Mouse (Mus musculus): ENCODE measurements around the gene Tada2a. TPM values are rescaled to one million over a fixed set of nuclear protein-coding genes. Genes with fewer than 3 reads are reported as not detected.

Gene Tada2a
- polyA plus RNA-seq, 1 experiment from 2014 or later, result 6.9 TPM

GRCm38 (mm10) chr11:84107137-84107536 lies 22.3 kb downstream of the Tada2a start:
- no peak overlapping the region for H3K4me2 ChIP-seq
- peaks cover 77% of the 10 kb centered on the region for H3K36me3 ChIP-seq (replicated peaks)
- no peaks in the 10 kb centered on the region for H3K9me3 ChIP-seq (replicated peaks)
- no peak for ATAC-seq (ENCODE audit: insufficient read depth)
- H3K4me1 ChIP-seq (replicated peaks), result no peaks in the 10 kb centered on the region
- WGBS (ENCODE audit: insufficient replicate concordance), result 57% methylated on average over 2 of the region's 2 CpGs
- H3K27ac ChIP-seq (replicated peaks), result no peak overlapping the region
- no peak overlapping the region for H3K9ac ChIP-seq
- no peaks in the 10 kb centered on the region for H3K27me3 ChIP-seq
- H3K4me3 ChIP-seq (replicated peaks), result no peak overlapping the region

- Histone ChIP-seq H3K4me3 (replicated peaks) (no peak overlapping the region), H3K9ac (no peak overlapping the region), H3K36me3 (replicated peaks) (peaks cover 68% of the 10 kb centered on the region), H3K27me3 (no peaks in the 10 kb centered on the region), H3K4me1 (replicated peaks) (no peaks in the 10 kb centered on the region), H3K4me2 (no peak overlapping the region), H3K9me3 (replicated peaks) (no peaks in the 10 kb centered on the region), H3K27ac (replicated peaks) (no peak overlapping the region)
- ATAC-seq (ENCODE audit: insufficient read depth), result no peak
- WGBS (ENCODE audit: insufficient replicate concordance), result 86% methylated on average over 6 of the region's 6 CpGs
These were observed 25.4 kb downstream of the Tada2a start for GRCm38 (mm10) chr11:84104036-84104435.

- Histone ChIP-seq H3K27ac (replicated peaks) (no peak overlapping the region), H3K36me3 (replicated peaks) (peaks cover 48% of the 10 kb centered on the region), H3K4me3 (replicated peaks) (no peak overlapping the region), H3K4me2 (no peak overlapping the region), H3K4me1 (replicated peaks) (no peaks in the 10 kb centered on the region), H3K27me3 (no peaks in the 10 kb centered on the region), H3K9ac (no peak overlapping the region), H3K9me3 (replicated peaks) (no peaks in the 10 kb centered on the region)
- no peak for ATAC-seq (ENCODE audit: insufficient read depth)
These were observed 28.2 kb downstream of the Tada2a start for GRCm38 (mm10) chr11:84101182-84101581.

- Histone ChIP-seq H3K27me3 (no peaks in the 10 kb centered on the region), H3K9me3 (replicated peaks) (no peaks in the 10 kb centered on the region), H3K4me1 (replicated peaks) (no peaks in the 10 kb centered on the region), H3K4me3 (replicated peaks) (no peak overlapping the region), H3K4me2 (no peak overlapping the region), H3K9ac (no peak overlapping the region), H3K27ac (replicated peaks) (no peak overlapping the region), H3K36me3 (replicated peaks) (peaks cover 26% of the 10 kb centered on the region)
- ATAC-seq (ENCODE audit: insufficient read depth), result no peak
- 68% methylated on average over 5 of the region's 5 CpGs for WGBS (ENCODE audit: insufficient replicate concordance)
These were observed 32.0 kb downstream of the Tada2a start for GRCm38 (mm10) chr11:84097251-84097998.

GRCm38 (mm10) chr11:84095084-84095483 lies 34.3 kb downstream of the Tada2a start:
- Histone ChIP-seq H3K9me3 (replicated peaks) (no peaks in the 10 kb centered on the region), H3K36me3 (replicated peaks) (peaks cover 24% of the 10 kb centered on the region), H3K4me2 (no peak overlapping the region), H3K4me1 (replicated peaks) (no peaks in the 10 kb centered on the region), H3K9ac (no peak overlapping the region), H3K27ac (replicated peaks) (no peak overlapping the region), H3K27me3 (no peaks in the 10 kb centered on the region), H3K4me3 (replicated peaks) (no peak overlapping the region)
- ATAC-seq (ENCODE audit: insufficient read depth), result no peak
- 73% methylated on average over 4 of the region's 4 CpGs for WGBS (ENCODE audit: insufficient replicate concordance)

- Histone ChIP-seq H3K4me1 (replicated peaks) (no peaks in the 10 kb centered on the region), H3K9me3 (replicated peaks) (no peaks in the 10 kb centered on the region), H3K27me3 (no peaks in the 10 kb centered on the region), H3K36me3 (replicated peaks) (peaks cover 32% of the 10 kb centered on the region), H3K4me3 (replicated peaks) (no peak overlapping the region), H3K9ac (no peak overlapping the region), H3K4me2 (no peak overlapping the region), H3K27ac (replicated peaks) (no peak overlapping the region)
- ATAC-seq (ENCODE audit: insufficient read depth), result no peak
- WGBS (ENCODE audit: insufficient replicate concordance), result 83% methylated on average over 8 of the region's 8 CpGs
These were observed 38.8 kb downstream of the Tada2a start for GRCm38 (mm10) chr11:84090572-84090971.

GRCm38 (mm10) chr11:84081901-84082300 lies 47.5 kb downstream of the Tada2a start:
- Histone ChIP-seq H3K9ac (no peak overlapping the region), H3K27ac (replicated peaks) (no peak overlapping the region), H3K36me3 (replicated peaks) (peaks cover 27% of the 10 kb centered on the region), H3K4me1 (replicated peaks) (no peaks in the 10 kb centered on the region), H3K27me3 (no peaks in the 10 kb centered on the region), H3K4me2 (no peak overlapping the region), H3K9me3 (replicated peaks) (no peaks in the 10 kb centered on the region), H3K4me3 (replicated peaks) (no peak overlapping the region)
- 76% methylated on average over 5 of the region's 5 CpGs for WGBS (ENCODE audit: insufficient replicate concordance)
- ATAC-seq (ENCODE audit: insufficient read depth), result no peak

- Histone ChIP-seq H3K4me3 (replicated peaks) (no peak overlapping the region), H3K9ac (no peak overlapping the region), H3K4me2 (no peak overlapping the region), H3K27ac (replicated peaks) (no peak overlapping the region), H3K4me1 (replicated peaks) (no peaks in the 10 kb centered on the region), H3K36me3 (replicated peaks) (peaks cover 27% of the 10 kb centered on the region), H3K9me3 (replicated peaks) (no peaks in the 10 kb centered on the region), H3K27me3 (no peaks in the 10 kb centered on the region)
- ATAC-seq (ENCODE audit: insufficient read depth), result no peak
- 80% methylated on average over 3 of the region's 3 CpGs for WGBS (ENCODE audit: insufficient replicate concordance)
These were observed 49.1 kb downstream of the Tada2a start for GRCm38 (mm10) chr11:84080327-84080726.

GRCm38 (mm10) chr11:84079887-84080286 lies 49.5 kb downstream of the Tada2a start:
- no peak overlapping the region for H3K27ac ChIP-seq (replicated peaks)
- H3K9me3 ChIP-seq (replicated peaks), result no peaks in the 10 kb centered on the region
- WGBS (ENCODE audit: insufficient replicate concordance), result 66% methylated on average over 4 of the region's 4 CpGs
- H3K4me1 ChIP-seq (replicated peaks), result no peaks in the 10 kb centered on the region
- H3K36me3 ChIP-seq (replicated peaks), result peaks cover 27% of the 10 kb centered on the region
- H3K4me3 ChIP-seq (replicated peaks), result no peak overlapping the region
- no peak overlapping the region for H3K9ac ChIP-seq
- H3K27me3 ChIP-seq, result no peaks in the 10 kb centered on the region
- no peak overlapping the region for H3K4me2 ChIP-seq
- ATAC-seq (ENCODE audit: insufficient read depth), result no peak

- no peaks in the 10 kb centered on the region for H3K9me3 ChIP-seq (replicated peaks)
- no peaks in the 10 kb centered on the region for H3K27me3 ChIP-seq
- no peak overlapping the region for H3K4me3 ChIP-seq (replicated peaks)
- H3K27ac ChIP-seq (replicated peaks), result no peak overlapping the region
- WGBS (ENCODE audit: insufficient replicate concordance), result 80% methylated on average over 11 of the region's 11 CpGs
- peaks cover 27% of the 10 kb centered on the region for H3K36me3 ChIP-seq (replicated peaks)
- H3K4me2 ChIP-seq, result no peak overlapping the region
- no peak overlapping the region for H3K9ac ChIP-seq
- ATAC-seq (ENCODE audit: insufficient read depth), result no peak
- H3K4me1 ChIP-seq (replicated peaks), result no peaks in the 10 kb centered on the region
These were observed 50.0 kb downstream of the Tada2a start for GRCm38 (mm10) chr11:84079361-84079760.

- Histone ChIP-seq H3K27me3 (no peaks in the 10 kb centered on the region), H3K36me3 (replicated peaks) (peaks cover 27% of the 10 kb centered on the region), H3K9ac (no peak overlapping the region), H3K4me1 (replicated peaks) (no peaks in the 10 kb centered on the region), H3K27ac (replicated peaks) (no peak overlapping the region), H3K4me3 (replicated peaks) (no peak overlapping the region), H3K4me2 (no peak overlapping the region), H3K9me3 (replicated peaks) (no peaks in the 10 kb centered on the region)
- ATAC-seq (ENCODE audit: insufficient read depth), result no peak
- WGBS (ENCODE audit: insufficient replicate concordance), result 81% methylated on average over 9 of the region's 9 CpGs
These were observed 50.8 kb downstream of the Tada2a start for GRCm38 (mm10) chr11:84078601-84079000.

- Histone ChIP-seq H3K4me1 (replicated peaks) (no peaks in the 10 kb centered on the region), H3K9ac (no peak overlapping the region), H3K27ac (replicated peaks) (no peak overlapping the region), H3K27me3 (0 out of 2 replicates have a peak, but pooled peaks cover 3% of the 10 kb centered on the region), H3K9me3 (replicated peaks) (no peaks in the 10 kb centered on the region), H3K36me3 (replicated peaks) (peaks cover 17% of the 10 kb centered on the region), H3K4me3 (replicated peaks) (no peak overlapping the region), H3K4me2 (no peak overlapping the region)
- WGBS (ENCODE audit: insufficient replicate concordance), result 66% methylated on average over 2 of the region's 2 CpGs
- no peak for ATAC-seq (ENCODE audit: insufficient read depth)
These were observed 52.4 kb downstream of the Tada2a start for GRCm38 (mm10) chr11:84077008-84077407.
